Mouse (Mus musculus): ENCODE data around the gene Gatc. TPM values are rescaled to one million over a fixed set of nuclear protein-coding genes. Genes with fewer than 3 reads are reported as not detected.

Gene Gatc
- polyA plus RNA-seq, 1 experiment from 2014 or later = 37.5 TPM

DNA sequence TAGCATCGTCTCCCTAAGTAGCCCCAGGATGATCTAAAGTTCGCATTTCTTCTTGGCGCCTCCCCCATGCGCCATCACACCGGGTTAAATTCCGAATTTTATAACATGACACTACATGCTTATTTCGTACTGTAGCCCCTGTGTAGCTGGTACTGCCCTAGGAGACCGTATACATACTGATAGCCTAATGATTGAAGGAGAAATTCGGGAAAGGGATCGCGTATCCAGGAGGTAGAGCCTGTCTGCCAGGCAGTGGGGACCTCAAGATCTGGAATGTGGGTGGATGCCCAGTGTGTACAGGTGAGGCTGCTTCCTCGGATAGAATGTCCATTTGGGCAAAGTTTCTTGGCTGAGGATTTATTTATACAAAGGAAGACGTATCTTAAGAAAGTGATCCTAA, 39.4 kb downstream of the Gatc start:
- H3K27me3 ChIP-seq (ENCODE audit: insufficient read depth, low read length) = no peaks in the 10 kb centered on the region
- no peak for ATAC-seq (ENCODE audit: insufficient read depth)

GRCm38 (mm10) chr5:115300792-115301614, 40.0 kb downstream of the Gatc start, which contains the start of gene Dynll1:
Dynll1 (minus strand) TSS chr5:115300999.
- peak within 1 kb of the TSS; percentile 79 for H3K9ac ChIP-seq
- WGBS = under 1% methylated on average over 66 of the region's 66 CpGs
- TF ChIP-seq CTCF (IDR thresholded peaks at IDR 0.05; ENCODE audit: low read depth) = peak; percentile 24; the same call in 1 of the 2 replicates
- peaks cover 35% of the 10 kb centered on the region for H3K36me3 ChIP-seq (ENCODE audit: insufficient read depth)
- H3K9me3 ChIP-seq (ENCODE audit: low read depth, low read length) = no peaks in the 10 kb centered on the region
- H3K4me1 ChIP-seq (ENCODE audit: insufficient read depth) = peaks cover 15% of the 10 kb centered on the region
- H3K4me3 ChIP-seq (ENCODE audit: low read depth, low read length) = peak within 1 kb of the TSS; percentile 89
- H3K27me3 ChIP-seq (ENCODE audit: insufficient read depth, low read length) = no peaks in the 10 kb centered on the region
- H3K4me2 ChIP-seq = peak within 1 kb of the TSS; percentile 83
- DNase-seq (peak; percentile 100), ATAC-seq (ENCODE audit: insufficient read depth) (peak; percentile 97)
- peak within 1 kb of the TSS; percentile 93 for H3K27ac ChIP-seq (ENCODE audit: low read depth)

More for the DNA sequence above, 39.4 kb downstream of the Gatc start:
- peak overlapping the region; percentile 83 for H3K4me2 ChIP-seq
- peak overlapping the region; percentile 81 for H3K27ac ChIP-seq (ENCODE audit: low read depth)
- H3K4me1 ChIP-seq (ENCODE audit: insufficient read depth) = peaks cover 15% of the 10 kb centered on the region
- peaks cover 29% of the 10 kb centered on the region for H3K36me3 ChIP-seq (ENCODE audit: insufficient read depth)
- no peak for TF ChIP-seq CTCF (IDR thresholded peaks at IDR 0.05; ENCODE audit: low read depth)
- H3K9me3 ChIP-seq (ENCODE audit: low read depth, low read length) = no peaks in the 10 kb centered on the region
- H3K9ac ChIP-seq = peak overlapping the region; percentile 63
- WGBS = 13% methylated on average over 13 of the region's 13 CpGs
- H3K4me3 ChIP-seq (ENCODE audit: low read depth, low read length) = peak overlapping the region; percentile 89
- no peak for DNase-seq

DNA sequence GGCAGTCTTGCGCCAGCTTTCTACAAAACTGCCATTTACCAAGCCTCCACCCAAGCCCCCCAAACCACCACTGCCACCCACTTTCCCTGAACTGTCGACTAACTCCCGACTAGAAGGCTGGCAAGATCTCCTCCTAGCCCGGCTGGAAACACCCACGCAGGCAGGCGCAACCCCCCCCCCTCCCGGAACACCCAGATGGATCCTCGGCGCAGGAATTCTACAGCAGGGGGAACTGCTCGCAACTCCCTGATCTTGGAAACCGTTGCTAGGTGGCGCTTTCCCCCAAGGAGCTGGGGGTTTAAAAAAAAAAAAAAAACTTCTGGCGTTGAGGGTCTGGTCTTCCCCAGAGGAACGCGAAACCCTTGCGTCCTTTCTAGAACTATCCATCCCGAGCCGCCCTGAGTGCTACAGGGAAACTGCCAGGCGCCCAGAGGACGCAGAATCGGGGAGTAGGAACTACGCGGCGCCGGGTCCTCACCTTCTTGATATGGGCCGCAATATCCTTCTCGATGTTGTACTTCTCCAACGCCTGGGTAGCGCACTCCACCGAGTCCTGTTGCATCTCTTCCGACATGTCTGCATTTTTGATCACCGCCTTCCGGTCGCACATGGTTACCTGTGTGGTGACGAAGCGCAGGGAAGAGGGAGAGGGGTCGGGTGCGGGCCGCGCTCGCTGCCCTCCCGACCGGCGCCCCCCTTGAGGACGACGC, 40.8 kb downstream of the Gatc start:
- Histone ChIP-seq H3K9me3 (ENCODE audit: low read depth, low read length) (no peaks in the 10 kb centered on the region), H3K9ac (peak overlapping the region; percentile 79), H3K36me3 (ENCODE audit: insufficient read depth) (peaks cover 43% of the 10 kb centered on the region), H3K27ac (ENCODE audit: low read depth) (peak overlapping the region; percentile 93), H3K4me3 (ENCODE audit: low read depth, low read length) (peak overlapping the region; percentile 89), H3K27me3 (ENCODE audit: insufficient read depth, low read length) (no peaks in the 10 kb centered on the region), H3K4me1 (ENCODE audit: insufficient read depth) (peaks cover 15% of the 10 kb centered on the region), H3K4me2 (peak overlapping the region; percentile 68)
- WGBS = under 1% methylated on average over 46 of the region's 46 CpGs
- DNase-seq = peak; percentile 91
- TF ChIP-seq CTCF (IDR thresholded peaks at IDR 0.05; ENCODE audit: low read depth) = peak; percentile 36
- 0 out of 2 replicates have a peak, but pooled peaks have one; percentile 1 for ATAC-seq (ENCODE audit: insufficient read depth)

- Histone ChIP-seq H3K27me3 (ENCODE audit: insufficient read depth, low read length) (no peaks in the 10 kb centered on the region), H3K36me3 (ENCODE audit: insufficient read depth) (peaks cover 64% of the 10 kb centered on the region), H3K4me3 (ENCODE audit: low read depth, low read length) (no peak overlapping the region), H3K4me2 (no peak overlapping the region), H3K4me1 (ENCODE audit: insufficient read depth) (peaks cover 10% of the 10 kb centered on the region), H3K9ac (no peak overlapping the region), H3K27ac (ENCODE audit: low read depth) (no peak overlapping the region; the same call in 1 of the 2 replicates), H3K9me3 (ENCODE audit: low read depth, low read length) (no peaks in the 10 kb centered on the region)
- DNase-seq (no peak), ATAC-seq (ENCODE audit: insufficient read depth) (no peak)
- 66% methylated on average over 10 of the region's 10 CpGs for WGBS
- no peak for TF ChIP-seq CTCF (IDR thresholded peaks at IDR 0.05; ENCODE audit: low read depth)
Observed at GRCm38 (mm10) chr5:115296347-115296746, 44.6 kb downstream of the Gatc start.

- DNase-seq = no peak
- Histone ChIP-seq H3K4me3 (ENCODE audit: low read depth, low read length) (no peak overlapping the region), H3K27ac (ENCODE audit: low read depth) (no peak overlapping the region), H3K9ac (no peak overlapping the region), H3K36me3 (ENCODE audit: insufficient read depth) (peaks cover 74% of the 10 kb centered on the region), H3K4me2 (no peak overlapping the region), H3K9me3 (ENCODE audit: low read depth, low read length) (no peaks in the 10 kb centered on the region), H3K4me1 (ENCODE audit: insufficient read depth) (peaks cover 5% of the 10 kb centered on the region), H3K27me3 (ENCODE audit: insufficient read depth, low read length) (no peaks in the 10 kb centered on the region)
- peak; percentile 26 for TF ChIP-seq CTCF (IDR thresholded peaks at IDR 0.05; ENCODE audit: low read depth)
- ATAC-seq (ENCODE audit: insufficient read depth) = no peak
- WGBS = 91% methylated on average over 8 of the region's 8 CpGs
Observed at GRCm38 (mm10) chr5:115294173-115294572, 46.8 kb downstream of the Gatc start.

- Histone ChIP-seq H3K9me3 (ENCODE audit: low read depth, low read length) (no peaks in the 10 kb centered on the region), H3K36me3 (ENCODE audit: insufficient read depth) (peaks cover 35% of the 10 kb centered on the region), H3K4me2 (no peak overlapping the region), H3K9ac (no peak overlapping the region), H3K4me3 (ENCODE audit: low read depth, low read length) (no peak overlapping the region), H3K4me1 (ENCODE audit: insufficient read depth) (peaks cover 5% of the 10 kb centered on the region), H3K27ac (ENCODE audit: low read depth) (no peak overlapping the region), H3K27me3 (ENCODE audit: insufficient read depth, low read length) (no peaks in the 10 kb centered on the region)
- 89% methylated on average over 3 of the region's 3 CpGs for WGBS
- TF ChIP-seq CTCF (IDR thresholded peaks at IDR 0.05; ENCODE audit: low read depth) = peak; percentile 29; the same call in 1 of the 2 replicates
- DNase-seq (no peak), ATAC-seq (ENCODE audit: insufficient read depth) (no peak)
Observed at GRCm38 (mm10) chr5:115284735-115285134, 56.2 kb downstream of the Gatc start.

Other genes starting within 250 kb of the Gatc start
- gene Gm10401, start 242.9 kb downstream of the Gatc start, polyA plus RNA-seq (2014; fragmentation: Nextera tagmentation; extraction: Ambion mirVana) = 36.4 and 36.5 TPM in 2 replicates
- gene Acads, start 221.8 kb downstream of the Gatc start, polyA plus RNA-seq (2014; fragmentation: Nextera tagmentation; extraction: Ambion mirVana) = 43.8 and 46.9 TPM in 2 replicates
- gene Unc119b, start 206.2 kb downstream of the Gatc start, polyA plus RNA-seq (2014; fragmentation: Nextera tagmentation; extraction: Ambion mirVana) = 41.9 and 45.4 TPM in 2 replicates
- 72.4 and 81.1 TPM in 2 replicates for gene Mlec, start 183.0 kb downstream of the Gatc start, polyA plus RNA-seq (2014; fragmentation: Nextera tagmentation; extraction: Ambion mirVana)
- gene Cabp1, start 146.8 kb downstream of the Gatc start, polyA plus RNA-seq (2014; fragmentation: Nextera tagmentation; extraction: Ambion mirVana) = 2.4 and 2.6 TPM in 2 replicates
- 111 TPM in 2 replicates for gene Pop5, start 105.3 kb downstream of the Gatc start, polyA plus RNA-seq (2014; fragmentation: Nextera tagmentation; extraction: Ambion mirVana)
- 92.5 and 97.2 TPM in 2 replicates for gene Rnf10, start 68.3 kb downstream of the Gatc start, polyA plus RNA-seq (2014; fragmentation: Nextera tagmentation; extraction: Ambion mirVana)
- gene Coq5, start 61.5 kb downstream of the Gatc start, polyA plus RNA-seq (2014; fragmentation: Nextera tagmentation; extraction: Ambion mirVana) = 39.2 and 40.7 TPM in 2 replicates
- gene Dynll1, start 40.2 kb downstream of the Gatc start, polyA plus RNA-seq (2014; fragmentation: Nextera tagmentation; extraction: Ambion mirVana) = 1,568 and 1,614 TPM in 2 replicates
- 286 and 291 TPM in 2 replicates for gene Srsf9, start 14.0 kb downstream of the Gatc start, polyA plus RNA-seq (2014; fragmentation: Nextera tagmentation; extraction: Ambion mirVana)
- gene Triap1, start within 50 bp of the Gatc start, polyA plus RNA-seq (2014; fragmentation: Nextera tagmentation; extraction: Ambion mirVana) = 61.9 and 62.6 TPM in 2 replicates
- 842 and 846 TPM in 2 replicates for gene Cox6a1, start 7.8 kb upstream of the Gatc start, polyA plus RNA-seq (2014; fragmentation: Nextera tagmentation; extraction: Ambion mirVana)
- 17.1 and 21.2 TPM in 2 replicates for gene Msi1, start 88.4 kb upstream of the Gatc start, polyA plus RNA-seq (2014; fragmentation: Nextera tagmentation; extraction: Ambion mirVana)
- gene Pla2g1b, start 125.1 kb upstream of the Gatc start, polyA plus RNA-seq (2014; fragmentation: Nextera tagmentation; extraction: Ambion mirVana) = 4.5 and 5.6 TPM in 2 replicates
- 22.8 and 23.9 TPM in 2 replicates for gene Sirt4, start 143.5 kb upstream of the Gatc start, polyA plus RNA-seq (2014; fragmentation: Nextera tagmentation; extraction: Ambion mirVana)
- gene Pxn, start 165.5 kb upstream of the Gatc start, polyA plus RNA-seq (2014; fragmentation: Nextera tagmentation; extraction: Ambion mirVana) = 22.3 and 25.2 TPM in 2 replicates
- gene Rplp0, start 218.3 kb upstream of the Gatc start, polyA plus RNA-seq (2014; fragmentation: Nextera tagmentation; extraction: Ambion mirVana) = 1,859 and 1,954 TPM in 2 replicates
- 52.9 and 58.8 TPM in 2 replicates for gene Gcn1l1, start 224.1 kb upstream of the Gatc start, polyA plus RNA-seq (2014; fragmentation: Nextera tagmentation; extraction: Ambion mirVana)